Mouse (Mus musculus): ENCODE results near the gene Fanca.
"Not testable (repeated sequence)": the region's sequence is repeated elsewhere in the genome, so short reads cannot be mapped to it uniquely, and the experiment has no call there.

The Fanca gene

GRCm38 (mm10) chr8:123330701-123331100 is 12.3 kb upstream of the Fanca start:
- no peak for DNase-seq (ENCODE audit: low spot score)

DNA sequence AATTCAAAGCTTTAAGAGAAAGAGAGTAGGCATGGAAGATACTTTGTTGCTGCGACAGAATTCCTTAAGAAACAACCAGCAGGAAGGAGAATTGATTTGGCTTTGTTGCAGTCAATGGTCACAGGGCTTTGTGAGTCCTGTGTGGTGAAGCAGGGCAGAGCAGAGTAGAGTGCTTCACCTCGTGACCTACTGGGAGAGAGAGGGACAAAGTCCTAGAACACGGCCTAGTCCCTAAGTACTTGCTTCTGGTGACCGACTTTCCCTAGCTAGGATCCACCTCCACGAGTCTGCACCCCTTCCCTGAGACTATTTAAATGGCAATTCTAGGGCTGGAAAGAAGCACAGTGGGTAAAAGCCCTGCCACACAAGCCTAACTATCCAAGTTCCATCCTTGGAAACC is 11.6 kb upstream of the Fanca start:
- no peak for DNase-seq (ENCODE audit: low spot score)

DNA sequence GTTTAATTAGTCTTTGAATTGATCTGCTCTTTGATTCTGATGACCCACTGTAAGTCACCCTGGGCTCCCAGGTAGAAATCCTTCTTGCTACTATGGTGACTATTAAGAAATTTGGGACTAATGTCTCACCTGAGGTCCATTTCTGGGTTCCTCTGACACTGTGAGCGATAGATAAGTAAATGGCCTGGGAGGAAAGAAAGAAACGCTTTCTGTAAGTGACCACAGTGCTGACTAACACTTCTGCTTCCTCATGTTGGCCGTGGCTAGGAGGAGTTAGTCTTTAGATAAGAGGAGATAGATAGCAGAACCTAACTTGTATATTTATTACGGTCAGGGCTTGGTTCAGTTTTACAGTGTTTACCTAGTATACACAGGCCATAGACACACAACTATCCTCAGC is 11.0 kb upstream of the Fanca start:
- no peak for DNase-seq (ENCODE audit: low spot score)

- DNase-seq (ENCODE audit: low spot score), result no peak
Measured at GRCm38 (mm10) chr8:123328552-123328951, 10.2 kb upstream of the Fanca start.

DNA sequence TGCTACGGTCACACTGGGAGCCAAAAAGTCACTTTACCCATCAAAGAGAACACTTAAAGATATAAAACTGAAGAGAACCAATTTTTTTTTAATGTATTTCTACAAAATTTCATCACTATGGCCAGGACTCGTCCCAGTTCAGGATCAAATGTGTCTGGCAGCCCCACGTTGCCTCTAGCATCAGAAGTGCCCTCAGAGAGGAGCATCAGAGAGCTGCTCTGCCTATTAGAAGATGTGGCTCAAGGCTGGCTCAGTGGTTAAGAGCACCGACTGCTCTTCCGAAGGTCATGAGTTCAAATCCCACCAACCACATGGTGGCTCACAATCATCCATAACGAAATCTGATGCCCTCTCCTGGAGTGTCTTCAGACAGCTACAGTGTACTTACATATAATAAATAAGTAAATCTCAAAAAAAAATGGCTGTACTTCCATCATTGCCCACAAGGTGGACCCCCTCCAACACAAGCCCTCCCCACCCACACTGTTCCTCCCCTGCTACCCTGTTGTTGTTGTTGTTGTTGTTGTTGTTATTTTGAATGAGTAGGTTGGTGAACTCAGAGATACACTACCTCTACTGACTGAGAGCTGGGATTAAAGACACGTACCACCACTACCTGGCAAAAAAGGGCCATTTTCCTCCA is 1.3 kb upstream of the Fanca start:
- DNase-seq (ENCODE audit: low spot score), result no peak

GRCm38 (mm10) chr8:123317781-123318466 is 452 bp downstream of the Fanca start:
- DNase-seq (ENCODE audit: low spot score), result no peak

DNA sequence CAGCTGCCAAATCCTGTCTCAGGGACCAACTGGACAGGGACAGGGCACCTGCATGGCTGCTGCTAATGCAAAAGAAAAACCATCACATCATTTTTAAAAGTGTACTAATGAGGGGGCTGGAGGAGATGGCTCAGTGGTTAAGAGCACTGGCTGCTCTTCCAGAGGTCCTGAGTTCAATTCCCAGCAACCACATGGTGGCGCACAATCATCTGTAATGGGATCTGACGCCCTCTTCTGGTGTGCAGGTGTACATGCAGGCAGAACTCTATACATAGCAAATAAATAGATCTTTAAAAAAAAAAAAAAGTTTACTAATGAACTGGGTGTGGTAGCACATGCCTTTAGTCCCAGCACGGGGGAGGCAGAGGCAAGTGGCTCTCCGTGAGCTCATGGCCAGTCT is 9.6 kb downstream of the Fanca start:
- DNase-seq (ENCODE audit: low spot score), result no peak

GRCm38 (mm10) chr8:123298301-123298700 is 20.1 kb downstream of the Fanca start:
- DNase-seq (ENCODE audit: low spot score), result no peak

- no peak for DNase-seq (ENCODE audit: low spot score)
Measured at GRCm38 (mm10) chr8:123292785-123293184, 25.6 kb downstream of the Fanca start.

DNA sequence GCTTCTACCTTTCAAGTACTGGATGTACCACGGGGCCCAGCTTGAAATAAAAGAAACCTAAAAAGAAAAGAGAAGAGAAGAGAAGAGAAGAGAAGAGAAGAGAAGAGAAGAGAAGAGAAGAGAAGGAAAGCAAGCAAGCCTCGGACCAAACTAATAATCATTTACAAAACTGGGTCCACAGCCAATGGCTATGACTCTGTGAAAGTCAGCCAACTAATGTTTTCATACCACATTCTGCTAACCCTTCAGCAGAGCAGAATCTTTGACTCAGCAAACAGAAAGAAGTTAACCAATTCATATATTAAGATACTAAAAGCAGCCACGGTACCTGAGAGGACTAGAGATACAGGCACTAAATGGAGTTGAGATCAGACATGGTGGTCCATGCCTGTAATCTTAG is 26.1 kb downstream of the Fanca start:
- DNase-seq (ENCODE audit: low spot score), result no peak

DNA sequence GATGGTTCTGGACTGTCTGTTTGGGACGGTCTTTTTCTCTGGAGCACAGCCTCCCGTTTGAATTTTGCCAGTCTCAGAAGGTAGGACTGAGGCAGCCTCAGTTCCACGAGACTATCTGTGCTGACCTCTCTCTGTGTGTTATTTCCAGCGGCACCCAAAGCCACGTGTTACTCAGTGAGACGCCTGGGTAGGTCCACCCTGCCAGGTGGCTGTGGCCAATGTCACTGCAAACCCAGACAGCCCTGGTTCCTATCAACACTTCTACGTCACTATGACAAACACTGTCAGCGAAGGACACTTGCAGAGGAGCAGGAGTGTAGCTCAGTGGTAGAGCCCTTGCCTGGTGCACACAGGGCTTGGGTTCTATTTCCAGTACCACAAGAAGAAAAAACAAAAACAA is 26.7 kb downstream of the Fanca start:
- DNase-seq (ENCODE audit: low spot score), result no peak

GRCm38 (mm10) chr8:123290679-123291078 is 27.7 kb downstream of the Fanca start:
- no peak for DNase-seq (ENCODE audit: low spot score)

- DNase-seq (ENCODE audit: low spot score), result no peak
Measured at GRCm38 (mm10) chr8:123290166-123290565, 28.2 kb downstream of the Fanca start.

- DNase-seq (ENCODE audit: low spot score), result no peak
Measured at GRCm38 (mm10) chr8:123287362-123287761, 31.0 kb downstream of the Fanca start.

DNA sequence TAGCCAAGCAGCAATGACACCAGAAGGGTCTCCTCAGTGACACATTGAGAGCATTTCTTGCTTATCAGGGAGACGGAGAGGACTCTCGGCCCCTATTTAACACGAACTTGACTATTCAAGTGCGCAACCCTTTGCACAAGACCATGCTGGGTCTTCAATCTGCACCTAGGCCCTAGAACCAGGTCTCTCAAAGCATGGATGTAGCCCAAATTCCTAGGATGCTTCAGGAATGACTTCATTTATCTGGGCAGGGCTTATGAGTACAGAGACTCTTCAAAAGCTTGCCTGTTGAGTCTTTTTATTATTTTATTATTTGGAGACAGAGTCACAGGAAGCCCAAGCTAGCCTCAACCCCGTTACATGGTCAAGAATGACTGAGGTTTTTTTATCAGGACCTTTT is 33.9 kb downstream of the Fanca start:
- no peak for DNase-seq (ENCODE audit: low spot score)

GRCm38 (mm10) chr8:123283991-123284390 is 34.4 kb downstream of the Fanca start:
- DNase-seq (ENCODE audit: low spot score), result no peak

DNA sequence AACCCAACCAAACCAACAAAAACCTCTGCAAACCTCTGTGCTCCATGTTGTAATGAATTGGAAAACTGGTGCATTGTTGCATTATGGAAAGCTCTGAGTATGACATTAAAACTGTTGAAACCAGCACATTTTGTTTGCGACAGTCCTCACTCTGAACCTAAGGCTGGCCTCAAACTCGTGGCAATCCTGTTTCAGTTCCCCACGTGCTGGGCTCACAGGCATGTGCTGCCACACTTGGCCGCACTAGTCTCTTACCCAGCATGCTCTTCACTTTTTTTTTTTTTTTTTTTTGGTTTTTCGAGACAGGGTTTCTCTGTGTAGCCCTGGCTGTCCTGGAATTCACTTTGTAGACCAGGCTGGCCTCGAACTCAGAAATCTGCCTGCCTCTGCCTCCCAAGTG is 35.4 kb downstream of the Fanca start:
- not testable (repeated sequence) for DNase-seq (ENCODE audit: low spot score)

DNA sequence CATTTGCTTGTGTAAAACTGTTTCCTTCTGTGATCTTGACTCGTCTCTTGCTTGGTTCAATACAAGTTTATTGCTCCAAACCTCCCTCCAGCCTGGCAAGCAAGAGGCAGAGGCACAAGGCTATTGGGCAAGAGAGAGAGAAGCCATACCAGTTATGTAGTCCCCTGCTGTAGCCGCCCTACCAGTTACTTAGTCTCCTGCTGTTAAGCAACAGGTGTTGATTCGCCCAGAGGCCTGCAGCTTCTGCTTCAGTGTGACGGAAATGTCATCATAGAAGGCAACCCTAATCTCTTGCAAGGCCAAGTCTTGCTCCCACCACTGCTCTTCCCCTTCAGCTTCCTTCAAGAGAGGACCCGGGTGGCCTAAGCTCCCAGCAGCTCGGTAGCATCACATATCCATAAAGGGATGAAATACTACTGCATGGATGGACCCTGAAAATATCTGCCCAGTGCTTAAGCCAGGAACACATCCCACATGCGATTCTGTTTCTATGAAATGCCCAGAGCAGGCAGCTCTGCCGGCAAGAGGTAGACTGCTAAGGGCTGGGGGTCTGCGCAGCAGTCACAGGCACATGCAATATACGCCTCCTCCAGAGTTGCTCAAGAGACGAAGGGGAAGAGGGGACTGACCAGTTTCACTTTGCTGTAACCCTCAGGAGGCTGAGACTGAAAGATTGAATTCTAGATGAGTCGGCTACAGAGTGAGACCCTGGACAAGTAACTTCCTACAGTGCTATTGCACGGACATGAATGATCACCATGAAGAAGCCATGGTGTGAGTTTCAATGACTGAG is 37.9 kb downstream of the Fanca start:
- no peak for DNase-seq (ENCODE audit: low spot score)

DNA sequence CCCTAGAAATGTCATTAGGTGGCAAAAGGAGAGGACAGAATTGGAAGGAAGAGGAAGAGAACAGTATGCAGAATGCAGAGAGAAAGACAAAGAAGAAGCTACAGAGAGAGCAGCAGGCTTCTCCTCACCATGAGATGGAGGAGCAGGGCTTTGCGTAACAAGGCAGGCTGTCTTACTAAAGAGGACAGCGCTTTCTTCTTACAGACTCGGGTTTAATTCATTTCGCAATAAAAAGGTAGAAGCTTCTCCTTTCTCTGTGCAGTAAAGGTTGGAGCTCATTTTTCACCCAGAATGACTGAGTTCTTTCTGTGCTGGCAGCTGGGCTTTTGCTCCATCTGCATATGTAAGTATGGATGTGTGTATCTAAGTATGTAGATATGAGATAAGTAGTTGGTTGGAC is 38.5 kb downstream of the Fanca start:
- no peak for DNase-seq (ENCODE audit: low spot score)

DNA sequence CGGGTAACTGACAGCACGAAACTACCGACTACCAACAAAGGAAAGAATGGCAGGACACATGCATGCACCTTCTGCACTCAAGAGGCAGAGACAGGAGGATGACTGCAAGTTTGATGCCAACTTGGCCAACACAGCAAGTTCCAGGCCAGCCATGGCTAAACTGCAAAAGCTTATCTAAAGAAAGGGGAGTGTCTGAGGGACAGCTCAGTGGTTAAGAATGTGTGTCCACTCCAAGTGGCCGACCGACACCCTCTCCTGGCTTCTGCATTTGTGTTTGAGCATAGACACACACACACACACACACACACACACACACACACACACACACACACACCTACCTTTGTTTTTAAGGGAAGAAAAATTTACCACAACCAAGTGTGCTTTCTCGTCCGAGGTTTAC is 39.9 kb downstream of the Fanca start:
- no peak for DNase-seq (ENCODE audit: low spot score)

DNA sequence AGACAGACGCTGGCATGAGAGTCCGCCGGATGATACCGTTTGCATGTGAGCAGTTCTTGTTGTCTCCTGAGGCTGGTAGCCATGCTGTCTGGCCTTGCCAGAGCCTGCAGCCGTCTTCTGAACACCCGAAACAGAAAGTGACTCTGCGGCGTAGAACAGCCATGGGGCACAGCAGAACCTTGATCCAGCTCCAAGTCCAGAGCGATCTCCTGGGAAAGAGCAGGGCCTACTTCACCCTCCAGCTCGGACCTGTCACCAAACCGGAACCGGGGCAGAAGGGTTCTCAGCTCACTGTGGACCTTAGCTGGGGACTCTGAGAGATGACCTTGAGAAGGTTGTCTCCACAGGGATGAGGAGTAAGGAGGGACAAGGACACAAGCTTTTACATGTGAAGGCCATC is 43.3 kb downstream of the Fanca start:
- DNase-seq (ENCODE audit: low spot score), result peak; percentile 28

- DNase-seq (ENCODE audit: low spot score), result no peak
Measured at GRCm38 (mm10) chr8:123274447-123274846, 43.9 kb downstream of the Fanca start.

GRCm38 (mm10) chr8:123271901-123272300 is 46.5 kb downstream of the Fanca start:
- DNase-seq (ENCODE audit: low spot score), result no peak

All from ovary, postnatal 36 days (tissue).